Mouse (Mus musculus): ENCODE data around the gene Gabrb3. TPM values are rescaled to one million over a fixed set of nuclear protein-coding genes. Genes with fewer than 3 reads are reported as not detected.
A peak's percentile ranks its signal among the peaks of the same experiment; 100 is the strongest.

Gabrb3 gene
- polyA plus RNA-seq, 1 experiment from 2014 or later = 0.99 TPM

DNA sequence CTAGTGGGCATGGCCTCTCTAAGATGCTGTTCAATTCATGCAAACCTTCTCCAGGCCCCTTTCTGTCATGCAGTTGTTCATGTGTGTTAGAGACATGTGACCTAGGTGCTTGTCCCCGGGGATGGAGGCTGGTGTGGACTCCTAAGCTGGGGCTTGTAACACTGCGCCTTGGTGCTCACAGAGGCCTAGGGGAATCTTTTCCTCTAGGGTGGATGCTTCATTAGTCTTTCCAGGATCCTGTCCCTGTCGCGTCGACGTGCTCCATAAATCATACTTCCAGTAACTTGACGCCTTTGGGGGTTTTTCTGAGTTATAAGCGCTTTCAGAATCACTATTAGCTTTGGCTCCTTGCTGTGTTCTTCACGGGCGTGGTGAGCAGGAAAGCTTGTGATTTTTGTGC, 113.2 kb downstream of the Gabrb3 start:
- no peak overlapping the region for H3K4me3 ChIP-seq (ENCODE audit: control insufficient read depth in 1 of 2, insufficient read depth in 1 of 2, low read depth in 1 of 2, low read length in 2 of 2)
- H3K4me1 ChIP-seq (ENCODE audit: control insufficient read depth in 2 of 2, insufficient read depth in 2 of 2, low read length in 2 of 2) = no peaks in the 10 kb centered on the region
- no peaks in the 10 kb centered on the region for H3K9me3 ChIP-seq (ENCODE audit: control insufficient read depth, low read length)
- WGBS = 70% methylated on average over 10 of the region's 10 CpGs
- no peaks in the 10 kb centered on the region for H3K27me3 ChIP-seq (ENCODE audit: control insufficient read depth, insufficient read depth, low read length)
- H3K36me3 ChIP-seq (ENCODE audit: control insufficient read depth, insufficient read depth, low read length) = no peaks in the 10 kb centered on the region
- no peak overlapping the region for H3K4me2 ChIP-seq (ENCODE audit: low read length)
- no peak overlapping the region for H3K27ac ChIP-seq (replicated peaks in 1 of 2; ENCODE audit: control insufficient read depth in 1 of 2, insufficient read depth in 1 of 2, low read depth in 2 of 2, low read length in 2 of 2)
- no peak overlapping the region for H3K9ac ChIP-seq (ENCODE audit: low read length)
- ATAC-seq (ENCODE audit: insufficient number of reproducible peaks, insufficient read depth, low FRiP score, low read depth) = no peak

DNA sequence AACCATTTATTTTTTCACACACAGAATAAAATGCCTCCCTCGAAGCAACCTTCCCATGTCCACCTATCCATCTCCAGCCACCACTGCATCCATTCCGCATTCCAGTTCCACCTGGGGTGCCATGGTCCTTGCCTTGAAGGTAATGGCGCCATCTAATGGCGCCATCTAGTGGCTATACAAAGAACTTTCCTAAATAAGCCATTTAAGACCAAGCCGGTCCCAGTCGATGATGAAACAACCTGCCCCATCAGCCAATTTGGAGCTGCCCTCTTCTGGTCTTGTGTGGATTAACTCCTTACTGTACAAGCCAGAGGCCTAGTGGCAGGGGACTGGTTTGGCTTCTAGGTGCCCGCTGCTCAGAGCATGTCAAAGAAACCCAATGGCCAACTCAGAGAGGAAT, 119.1 kb downstream of the Gabrb3 start:
- 22% methylated on average over 7 of the region's 7 CpGs for WGBS
- H3K9me3 ChIP-seq (ENCODE audit: control insufficient read depth, low read length) = no peaks in the 10 kb centered on the region
- no peak overlapping the region for H3K4me3 ChIP-seq (ENCODE audit: control insufficient read depth in 1 of 2, insufficient read depth in 1 of 2, low read depth in 1 of 2, low read length in 2 of 2)
- no peak overlapping the region for H3K27ac ChIP-seq (replicated peaks in 1 of 2; ENCODE audit: control insufficient read depth in 1 of 2, insufficient read depth in 1 of 2, low read depth in 2 of 2, low read length in 2 of 2)
- H3K4me2 ChIP-seq (ENCODE audit: low read length) = no peak overlapping the region
- no peaks in the 10 kb centered on the region for H3K27me3 ChIP-seq (ENCODE audit: control insufficient read depth, insufficient read depth, low read length)
- ATAC-seq (ENCODE audit: insufficient number of reproducible peaks, insufficient read depth, low FRiP score, low read depth) = no peak
- H3K4me1 ChIP-seq (ENCODE audit: control insufficient read depth in 2 of 2, insufficient read depth in 2 of 2, low read length in 2 of 2) = no peaks in the 10 kb centered on the region
- no peak overlapping the region for H3K9ac ChIP-seq (ENCODE audit: low read length)
- H3K36me3 ChIP-seq (ENCODE audit: control insufficient read depth, insufficient read depth, low read length) = no peaks in the 10 kb centered on the region

DNA sequence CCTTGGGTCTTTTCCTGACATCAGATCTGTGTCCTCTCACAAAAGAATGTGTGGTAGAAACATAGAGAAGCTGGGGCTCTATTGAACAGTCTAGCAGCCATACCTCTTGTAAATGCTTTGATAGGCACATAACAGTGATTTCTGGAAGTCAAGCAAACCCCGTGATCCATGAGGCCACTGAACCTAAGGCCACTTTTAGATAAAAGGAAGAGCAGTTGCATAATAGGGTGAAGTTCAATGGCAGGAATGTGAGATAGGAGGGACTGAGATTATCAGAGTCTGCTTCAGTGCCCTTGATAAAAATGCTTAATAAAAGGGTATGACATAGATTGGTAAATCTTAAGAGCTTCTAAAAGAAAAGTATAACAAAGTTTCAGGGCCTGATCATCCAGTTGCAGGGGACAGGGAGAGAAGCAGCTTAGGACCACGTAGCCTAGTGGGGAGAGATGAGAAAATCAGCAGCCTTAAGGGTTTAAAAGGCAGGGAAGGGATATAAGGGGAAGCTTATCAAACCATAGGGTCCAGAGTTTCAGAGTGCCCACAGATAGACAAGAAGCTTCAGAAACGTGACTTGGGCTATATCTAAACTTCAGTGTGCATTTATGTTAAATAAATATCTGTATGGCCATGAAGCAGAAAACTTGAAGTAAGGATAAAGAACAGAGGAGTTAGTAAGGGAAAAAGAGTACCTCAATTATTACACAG, 141.4 kb downstream of the Gabrb3 start:
- 37% methylated on average over 3 of the region's 3 CpGs for WGBS
- Histone ChIP-seq H3K4me3 (ENCODE audit: control insufficient read depth in 1 of 2, insufficient read depth in 1 of 2, low read depth in 1 of 2, low read length in 2 of 2) (no peak overlapping the region), H3K36me3 (ENCODE audit: control insufficient read depth, insufficient read depth, low read length) (no peaks in the 10 kb centered on the region), H3K27ac (replicated peaks in 1 of 2; ENCODE audit: control insufficient read depth in 1 of 2, insufficient read depth in 1 of 2, low read depth in 2 of 2, low read length in 2 of 2) (no peak overlapping the region), H3K9me3 (ENCODE audit: control insufficient read depth, low read length) (no peaks in the 10 kb centered on the region), H3K27me3 (ENCODE audit: control insufficient read depth, insufficient read depth, low read length) (no peaks in the 10 kb centered on the region), H3K9ac (ENCODE audit: low read length) (no peak overlapping the region), H3K4me2 (ENCODE audit: low read length) (no peak overlapping the region), H3K4me1 (ENCODE audit: control insufficient read depth in 2 of 2, insufficient read depth in 2 of 2, low read length in 2 of 2) (no peaks in the 10 kb centered on the region)
- ATAC-seq (ENCODE audit: insufficient number of reproducible peaks, insufficient read depth, low FRiP score, low read depth) = no peak

DNA sequence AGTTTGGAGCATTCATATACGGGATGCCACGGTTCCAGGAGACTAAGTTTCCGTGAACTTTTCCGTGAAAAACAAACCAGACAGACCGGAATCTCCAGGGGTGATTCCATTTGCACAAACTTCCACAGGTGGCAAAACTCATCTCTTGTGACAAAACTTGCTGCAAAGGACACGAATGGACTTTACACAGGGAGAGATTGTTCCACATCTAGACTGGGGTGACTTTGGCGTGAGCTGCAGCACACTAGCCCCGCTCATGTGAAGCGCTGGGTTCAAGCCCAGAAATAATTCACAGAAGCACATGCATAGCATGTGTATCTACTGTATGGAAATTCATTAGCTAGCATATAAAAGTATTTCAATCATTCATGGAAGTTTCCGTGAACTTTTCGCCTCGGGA, 144.9 kb downstream of the Gabrb3 start:
- H3K27me3 ChIP-seq (ENCODE audit: control insufficient read depth, insufficient read depth, low read length) = no peaks in the 10 kb centered on the region
- no peak for ATAC-seq (ENCODE audit: insufficient number of reproducible peaks, insufficient read depth, low FRiP score, low read depth)
- H3K4me1 ChIP-seq (ENCODE audit: control insufficient read depth in 2 of 2, insufficient read depth in 2 of 2, low read length in 2 of 2) = no peaks in the 10 kb centered on the region
- H3K27ac ChIP-seq (replicated peaks in 1 of 2; ENCODE audit: control insufficient read depth in 1 of 2, insufficient read depth in 1 of 2, low read depth in 2 of 2, low read length in 2 of 2) = no peak overlapping the region
- no peak overlapping the region for H3K4me2 ChIP-seq (ENCODE audit: low read length)
- H3K36me3 ChIP-seq (ENCODE audit: control insufficient read depth, insufficient read depth, low read length) = no peaks in the 10 kb centered on the region
- H3K9ac ChIP-seq (ENCODE audit: low read length) = no peak overlapping the region
- WGBS = 80% methylated on average over 12 of the region's 12 CpGs
- no peaks in the 10 kb centered on the region for H3K9me3 ChIP-seq (ENCODE audit: control insufficient read depth, low read length)
- H3K4me3 ChIP-seq (ENCODE audit: control insufficient read depth in 1 of 2, insufficient read depth in 1 of 2, low read depth in 1 of 2, low read length in 2 of 2) = no peak overlapping the region

DNA sequence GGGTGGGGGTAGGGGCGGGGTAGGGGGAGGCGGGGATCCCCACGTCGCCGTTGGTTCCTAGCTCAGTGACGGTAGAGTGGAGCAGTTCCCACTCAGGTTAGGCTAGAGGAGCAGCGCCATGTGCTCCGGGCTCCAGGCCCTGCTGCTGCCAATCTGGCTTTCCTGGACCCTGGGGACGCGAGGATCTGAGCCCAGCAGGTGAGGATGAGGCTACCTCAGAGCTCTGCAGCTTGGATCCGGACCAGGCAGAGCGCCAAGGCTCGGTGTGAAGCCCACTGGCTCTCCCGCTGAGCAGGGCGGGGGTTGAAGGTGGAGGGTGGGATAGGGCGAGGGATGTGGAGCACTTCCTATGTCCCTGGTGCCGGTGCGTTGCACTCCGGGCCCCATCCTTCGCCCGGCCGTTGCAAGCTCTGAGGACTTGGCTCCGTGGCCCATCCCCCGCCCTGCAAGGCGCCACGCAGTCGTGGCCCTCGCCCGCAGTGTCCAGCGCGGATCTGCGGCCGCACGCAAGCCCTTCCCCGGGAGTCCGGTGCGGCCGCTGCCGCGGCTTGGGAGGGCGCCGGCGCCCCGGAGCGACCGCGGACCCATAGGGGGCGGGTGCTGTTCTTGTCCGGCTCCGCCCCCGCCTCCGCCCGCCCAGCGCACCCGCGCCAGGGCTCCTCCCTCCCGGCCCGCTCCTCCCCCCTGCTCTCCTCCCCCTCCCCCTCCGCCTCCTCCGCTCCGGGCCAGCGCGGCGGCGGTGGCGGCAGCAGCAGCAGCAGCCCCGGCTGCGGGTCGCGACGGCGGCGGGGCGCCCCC, 171.2 kb downstream of the Gabrb3 start:
- H3K4me3 ChIP-seq (ENCODE audit: control insufficient read depth in 1 of 2, insufficient read depth in 1 of 2, low read depth in 1 of 2, low read length in 2 of 2) = peak overlapping the region; percentile 57 to 70
- H3K9ac ChIP-seq (ENCODE audit: low read length) = peak overlapping the region; percentile 68
- peak overlapping the region; percentile 95 for H3K4me2 ChIP-seq (ENCODE audit: low read length)
- H3K36me3 ChIP-seq (ENCODE audit: control insufficient read depth, insufficient read depth, low read length) = no peaks in the 10 kb centered on the region
- WGBS = under 1% methylated on average over 56 of the region's 74 CpGs
- peaks cover 36% of the 10 kb centered on the region for H3K27me3 ChIP-seq (ENCODE audit: control insufficient read depth, insufficient read depth, low read length)
- H3K4me1 ChIP-seq (ENCODE audit: control insufficient read depth in 2 of 2, insufficient read depth in 2 of 2, low read length in 2 of 2) = peaks cover 0 to 9% of the 10 kb centered on the region in 2 experiments; a peak in 2 of 4 replicates
- no peak overlapping the region for H3K27ac ChIP-seq (replicated peaks in 1 of 2; ENCODE audit: control insufficient read depth in 1 of 2, insufficient read depth in 1 of 2, low read depth in 2 of 2, low read length in 2 of 2)
- peak; percentile 87 for ATAC-seq (ENCODE audit: insufficient number of reproducible peaks, insufficient read depth, low FRiP score, low read depth)
- no peaks in the 10 kb centered on the region for H3K9me3 ChIP-seq (ENCODE audit: control insufficient read depth, low read length)

DNA sequence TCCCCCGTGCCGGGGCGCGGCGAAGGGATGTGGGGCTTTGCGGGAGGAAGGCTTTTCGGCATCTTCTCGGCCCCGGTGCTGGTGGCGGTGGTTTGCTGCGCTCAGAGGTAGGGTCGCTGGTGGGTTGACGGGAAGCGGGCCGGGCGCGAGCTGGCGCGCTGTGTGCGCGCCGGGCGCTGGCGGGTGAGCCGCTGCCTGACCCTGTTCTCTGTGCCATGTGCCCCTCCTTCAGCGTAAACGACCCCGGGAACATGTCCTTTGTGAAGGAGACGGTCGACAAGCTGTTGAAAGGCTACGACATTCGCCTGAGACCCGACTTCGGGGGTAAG, 171.7 kb downstream of the Gabrb3 start:
- Histone ChIP-seq H3K27ac (replicated peaks in 1 of 2; ENCODE audit: control insufficient read depth in 1 of 2, insufficient read depth in 1 of 2, low read depth in 2 of 2, low read length in 2 of 2) (no peak overlapping the region), H3K9ac (ENCODE audit: low read length) (no peak overlapping the region; the same call in 1 of the 2 replicates)

DNA sequence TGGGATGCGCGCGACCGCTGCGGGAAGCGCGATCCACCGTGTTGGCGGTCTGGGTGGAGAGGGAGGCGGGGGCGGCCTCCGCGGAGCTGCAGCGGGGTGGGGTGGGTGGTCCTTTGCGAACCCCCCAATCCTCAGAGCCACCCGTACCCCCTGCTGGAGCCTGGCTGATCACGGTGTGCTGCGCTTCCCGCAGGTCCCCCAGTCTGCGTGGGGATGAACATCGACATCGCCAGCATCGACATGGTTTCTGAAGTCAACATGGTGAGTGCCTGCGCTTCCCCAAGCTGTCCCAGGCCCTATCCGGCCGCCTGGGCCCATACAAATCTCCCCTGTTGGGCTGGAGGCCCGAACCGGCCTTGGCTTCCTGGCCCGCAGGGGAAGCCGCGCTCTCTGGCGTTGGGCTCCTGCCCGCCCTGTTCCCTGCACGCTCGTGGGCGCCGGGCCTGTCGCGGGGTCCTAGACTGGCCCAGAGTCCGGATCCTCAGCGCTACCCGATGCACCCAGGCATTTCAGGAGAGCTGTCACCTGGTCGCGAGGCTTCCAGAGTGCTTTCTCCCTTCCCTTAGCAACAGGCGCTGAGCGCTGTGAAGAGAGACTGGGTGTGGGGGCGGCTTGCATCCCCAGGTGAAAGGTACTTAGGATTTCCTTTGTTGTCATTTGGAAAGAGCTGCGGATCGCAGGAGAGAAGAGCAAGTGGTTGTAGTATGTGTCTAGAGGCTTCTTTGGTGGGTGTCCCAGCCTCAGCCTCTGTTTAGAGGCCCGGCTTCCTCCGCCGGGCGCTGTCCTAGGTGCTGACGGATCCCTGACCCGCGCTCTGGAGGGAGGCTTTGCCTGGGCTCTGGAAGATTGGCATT, 172.3 kb downstream of the Gabrb3 start:
- Histone ChIP-seq H3K9ac (ENCODE audit: low read length) (no peak overlapping the region; the same call in 1 of the 2 replicates), H3K9me3 (ENCODE audit: control insufficient read depth, low read length) (no peaks in the 10 kb centered on the region)
- peak; percentile 14; the same call in 1 of the 2 replicates for ATAC-seq (ENCODE audit: insufficient number of reproducible peaks, insufficient read depth, low FRiP score, low read depth)

More for the DNA sequence above, 171.7 kb downstream of the Gabrb3 start:
- Histone ChIP-seq H3K27me3 (ENCODE audit: control insufficient read depth, insufficient read depth, low read length) (peaks cover 36% of the 10 kb centered on the region), H3K9me3 (ENCODE audit: control insufficient read depth, low read length) (no peaks in the 10 kb centered on the region), H3K4me1 (ENCODE audit: control insufficient read depth in 2 of 2, insufficient read depth in 2 of 2, low read length in 2 of 2) (peaks cover 0 to 9% of the 10 kb centered on the region in 2 experiments; a peak in 2 of 4 replicates), H3K4me2 (ENCODE audit: low read length) (peak overlapping the region; percentile 95), H3K4me3 (ENCODE audit: control insufficient read depth in 1 of 2, insufficient read depth in 1 of 2, low read depth in 1 of 2, low read length in 2 of 2) (peak overlapping the region; percentile 57 to 70), H3K36me3 (ENCODE audit: control insufficient read depth, insufficient read depth, low read length) (no peaks in the 10 kb centered on the region)
- peak; percentile 29 for ATAC-seq (ENCODE audit: insufficient number of reproducible peaks, insufficient read depth, low FRiP score, low read depth)
- WGBS = 1% methylated on average over 27 of the region's 34 CpGs

More for the DNA sequence above, 172.3 kb downstream of the Gabrb3 start:
- Histone ChIP-seq H3K36me3 (ENCODE audit: control insufficient read depth, insufficient read depth, low read length) (no peaks in the 10 kb centered on the region), H3K4me1 (ENCODE audit: control insufficient read depth in 2 of 2, insufficient read depth in 2 of 2, low read length in 2 of 2) (peaks cover 0 to 9% of the 10 kb centered on the region in 2 experiments; a peak in 2 of 4 replicates), H3K27ac (replicated peaks in 1 of 2; ENCODE audit: control insufficient read depth in 1 of 2, insufficient read depth in 1 of 2, low read depth in 2 of 2, low read length in 2 of 2) (no peak overlapping the region), H3K27me3 (ENCODE audit: control insufficient read depth, insufficient read depth, low read length) (peaks cover 36% of the 10 kb centered on the region), H3K4me3 (ENCODE audit: control insufficient read depth in 1 of 2, insufficient read depth in 1 of 2, low read depth in 1 of 2, low read length in 2 of 2) (peak overlapping the region; percentile 57 to 70), H3K4me2 (ENCODE audit: low read length) (peak overlapping the region; percentile 95)
- WGBS = 1% methylated on average over 54 of the region's 56 CpGs

Measured in heart, embryonic 14.5 days (tissue).